Mouse (Mus musculus) liver, adult 2 months (tissue): ENCODE data around the gene Olfr924. TPM values are rescaled to one million over a fixed set of nuclear protein-coding genes. Genes with fewer than 3 reads are reported as not detected.
"Not testable (repeated sequence)": the region's sequence is repeated elsewhere in the genome, so short reads cannot be mapped to it uniquely, and the experiment has no call there.

Experiments used
- DNase-seq: peaks from one replicate; pipeline ENCODE4 v3.0.0-alpha.2; 2011; ENCODE audit warnings: low read depth, low spot score; ENCODE audit errors: extremely low read depth
- H3K27ac ChIP-seq: fragments of 200-500 bp; replicated peaks from 2 replicates; pipeline ENCODE4 v1.5.1; 2012; ENCODE audit warnings: low read depth, mild to moderate bottlenecking, control low read depth, inconsistent platforms, low read length; ENCODE audit not compliant: insufficient read depth
- H3K27me3 ChIP-seq: fragments of 200-500 bp; 2 replicates; pipeline ENCODE4 v1.6.1; 2012; ENCODE audit warnings: mild to moderate bottlenecking, moderate library complexity, low read length, inconsistent platforms; ENCODE audit not compliant: control insufficient read depth, insufficient read depth
- H3K36me3 ChIP-seq: fragments of 200-500 bp; 2 replicates; pipeline ENCODE4 v1.6.1; 2012; ENCODE audit warnings: low read length, inconsistent platforms; ENCODE audit not compliant: control insufficient read depth, insufficient read depth
- H3K4me1 ChIP-seq: fragments of 200-500 bp; 2 replicates; pipeline ENCODE4 v1.6.1; 2011; ENCODE audit warnings: low read length; ENCODE audit not compliant: control insufficient read depth, insufficient read depth
- H3K4me3 ChIP-seq: fragments of 200-500 bp; 2 replicates; pipeline ENCODE4 v1.5.1; 2011; ENCODE audit warnings: low read depth, mild to moderate bottlenecking, control low read depth, low read length, moderate library complexity; ENCODE audit not compliant: insufficient read depth
- H3K79me2 ChIP-seq: fragments of 200-500 bp; 2 replicates; pipeline ENCODE4 v1.6.1; 2012; ENCODE audit warnings: inconsistent platforms, mild to moderate bottlenecking, low read length, moderate library complexity; ENCODE audit not compliant: control insufficient read depth, insufficient read depth
- H3K9ac ChIP-seq: fragments of 200-500 bp; 2 replicates; pipeline ENCODE4 v1.6.1; 2012; ENCODE audit warnings: low read depth, mild to moderate bottlenecking, control low read depth, inconsistent platforms, low read length
- CTCF ChIP-seq: fragments of 200-500 bp; IDR thresholded peaks from 2 replicates; pipeline ENCODE4 v1.5.1; 2011; ENCODE audit warnings: low read depth, low read length, control low read depth
- POLR2A ChIP-seq: fragments of 200-500 bp; IDR thresholded peaks from 2 replicates; pipeline ENCODE4 v1.6.1; 2011; ENCODE audit warnings: low read length, control low read depth; ENCODE audit not compliant: insufficient read depth; ENCODE audit errors: extremely low read depth
- WGBS: fragments of 180-500 bp; shearing (Covaris S2); methylation state at CpG from one replicate; pipeline ENCODE4 v1.1.7; 2018; 5-methylcytosine and 5-hydroxymethylcytosine counted together
- polyA plus RNA-seq: library from polyadenylated mRNA; depleted of rRNA; stranded (reverse); fragments of >200 nt; gene quantifications from 2 replicates; pipeline ENCODE4 v1.2.3, GENCODE M21; 2012; rRNA removed
- total RNA-seq: library from RNA; depleted of rRNA; stranded (reverse); fragments of >200 nt; gene quantifications from 2 replicates; pipeline ENCODE4 v1.2.3, GENCODE M21; 2014; rRNA removed

Gene Olfr924
- total and polyA plus RNA-seq, 2 experiments = not detected

DNA sequence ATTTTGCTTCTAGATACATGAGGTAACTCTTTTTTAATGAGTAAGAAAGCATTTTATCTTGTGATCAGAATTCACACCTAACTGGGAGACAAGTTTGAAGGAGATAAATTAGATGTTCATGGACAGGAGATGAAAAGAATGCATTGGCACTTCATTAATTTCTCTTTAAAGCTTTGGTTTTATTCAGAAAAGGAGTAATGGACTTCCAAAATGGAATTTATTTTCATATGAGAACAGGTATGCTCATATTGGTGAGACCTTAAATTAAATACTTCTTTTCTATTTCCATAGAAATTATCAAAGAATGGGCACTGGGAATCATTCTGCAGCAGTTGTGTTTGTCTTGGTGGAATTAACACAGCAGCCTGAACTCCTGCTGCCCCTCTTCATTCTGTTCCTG, 10.5 kb downstream of the Olfr924 start, which contains the start of gene Olfr26:
Gene Olfr26, plus strand, starts transcription at position 301 of the 400 bp plus-strand sequence.
- H3K4me1 ChIP-seq = no peaks in the 10 kb centered on the region

DNA sequence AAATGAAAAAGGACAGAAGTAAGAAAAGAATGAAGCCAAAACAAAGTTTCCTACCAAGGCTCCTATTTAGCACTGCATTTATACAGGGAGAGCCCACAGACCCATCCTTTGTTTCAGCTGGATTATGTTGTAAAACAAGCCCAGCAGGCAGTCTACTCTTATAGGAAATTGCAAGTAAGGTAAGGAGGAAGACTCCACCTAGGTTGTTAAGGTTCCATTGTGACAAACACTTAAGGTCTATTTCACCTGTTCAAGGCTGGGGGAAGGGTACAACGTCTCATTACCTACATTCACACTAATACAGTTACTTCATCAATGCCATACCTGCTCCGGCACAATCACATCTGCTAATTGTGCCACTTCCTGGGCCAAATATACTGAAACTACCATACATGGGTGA, 30.6 kb downstream of the Olfr924 start:
- not testable (repeated sequence) for H3K4me1 ChIP-seq, H3K9ac ChIP-seq, H3K27ac ChIP-seq, H3K79me2 ChIP-seq, H3K4me3 ChIP-seq, H3K36me3 ChIP-seq, H3K27me3 ChIP-seq, DNase-seq
- 56% methylated on average over 2 of the region's 2 CpGs for WGBS

More for the DNA sequence above, 10.5 kb downstream of the Olfr924 start, which contains the start of gene Olfr26:
- Histone ChIP-seq H3K27me3 (no peaks in the 10 kb centered on the region), H3K27ac (no peak within 1 kb of the TSS), H3K4me3 (no peak within 1 kb of the TSS), H3K9ac (no peak within 1 kb of the TSS), H3K79me2 (no peaks in the 10 kb centered on the region), H3K36me3 (no peaks in the 10 kb centered on the region)
- no peak for TF ChIP-seq POLR2A
- no peak for TF ChIP-seq CTCF
- no peak for DNase-seq

DNA sequence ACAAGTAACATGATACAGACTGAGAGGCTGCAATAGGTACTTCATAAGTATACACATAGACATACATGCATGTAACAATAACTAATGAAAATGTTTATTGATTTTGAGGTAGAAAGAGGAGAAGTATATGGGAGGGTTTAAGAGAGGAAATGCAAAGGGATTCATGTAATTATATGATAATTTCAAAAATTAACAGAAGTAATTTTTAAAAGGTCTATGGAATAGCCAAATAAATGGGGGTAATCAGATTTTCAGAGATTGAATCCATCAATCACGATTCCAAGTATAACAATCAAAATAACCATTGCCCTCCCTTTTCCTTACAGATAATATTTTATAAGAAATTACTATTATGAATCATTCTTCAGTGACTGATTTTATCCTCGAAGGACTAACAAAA, 32.6 kb downstream of the Olfr924 start, which contains the start of gene Olfr926:
Gene Olfr926, plus strand, starts transcription at position 301 of the 400 bp plus-strand sequence.
- H3K27ac ChIP-seq = no peak within 1 kb of the TSS
- 66% methylated on average over 2 of the region's 2 CpGs for WGBS
- DNase-seq = no peak
- TF ChIP-seq CTCF (no peak), POLR2A (no peak)
- H3K9ac ChIP-seq = no peak within 1 kb of the TSS
- no peaks in the 10 kb centered on the region for H3K27me3 ChIP-seq
- H3K36me3 ChIP-seq = no peaks in the 10 kb centered on the region
- no peaks in the 10 kb centered on the region for H3K79me2 ChIP-seq
- no peak within 1 kb of the TSS for H3K4me3 ChIP-seq
- no peaks in the 10 kb centered on the region for H3K4me1 ChIP-seq

Other genes with a start within 250 kb of the Olfr924 start
- not detected in 2 replicates for gene Olfr914, start 239.3 kb upstream of the Olfr924 start, total RNA-seq
- gene Olfr914, start 239.3 kb upstream of the Olfr924 start, polyA plus RNA-seq = not detected in 2 replicates
- not detected in 2 replicates for gene Olfr916, start 184.6 kb upstream of the Olfr924 start, total RNA-seq
- not detected in 2 replicates for gene Olfr916, start 184.6 kb upstream of the Olfr924 start, polyA plus RNA-seq
- gene Olfr917, start 178.6 kb upstream of the Olfr924 start, total RNA-seq = not detected in 2 replicates
- gene Olfr917, start 178.6 kb upstream of the Olfr924 start, polyA plus RNA-seq = not detected in 2 replicates
- not detected in 2 replicates for gene Olfr918, start 169.8 kb upstream of the Olfr924 start, total RNA-seq
- gene Olfr918, start 169.8 kb upstream of the Olfr924 start, polyA plus RNA-seq = not detected in 2 replicates
- gene Olfr919, start 140.8 kb upstream of the Olfr924 start, total RNA-seq = not detected in 2 replicates
- gene Olfr919, start 140.8 kb upstream of the Olfr924 start, polyA plus RNA-seq = not detected in 2 replicates
- gene Vwa5a, start 126.2 kb upstream of the Olfr924 start, total RNA-seq = 20.2 and 22.9 TPM in 2 replicates
- gene Vwa5a, start 126.2 kb upstream of the Olfr924 start, polyA plus RNA-seq = 6.8 and 8.3 TPM in 2 replicates
- 0.07 and 0.09 TPM in 2 replicates for gene Olfr920, start 92.2 kb upstream of the Olfr924 start, total RNA-seq
- gene Olfr920, start 92.2 kb upstream of the Olfr924 start, polyA plus RNA-seq = 0.01 TPM in 2 replicates
- gene Olfr921, start 71.4 kb upstream of the Olfr924 start, total RNA-seq = not detected in 2 replicates
- gene Olfr921, start 71.4 kb upstream of the Olfr924 start, polyA plus RNA-seq = not detected in 2 replicates
- gene Olfr922, start 29.8 kb upstream of the Olfr924 start, total RNA-seq = not detected in 2 replicates
- gene Olfr922, start 29.8 kb upstream of the Olfr924 start, polyA plus RNA-seq = not detected in 2 replicates
- gene Olfr923, start 17.9 kb upstream of the Olfr924 start, total RNA-seq = not detected in 2 replicates
- gene Olfr923, start 17.9 kb upstream of the Olfr924 start, polyA plus RNA-seq = not detected in 2 replicates
- gene Olfr26, start 10.6 kb downstream of the Olfr924 start, total RNA-seq = not detected in 2 replicates
- not detected in 2 replicates for gene Olfr26, start 10.6 kb downstream of the Olfr924 start, polyA plus RNA-seq
- gene Olfr926, start 32.7 kb downstream of the Olfr924 start, total RNA-seq = not detected in 2 replicates
- gene Olfr926, start 32.7 kb downstream of the Olfr924 start, polyA plus RNA-seq = not detected in 2 replicates
- not detected in 2 replicates for gene Olfr930, start 85.4 kb downstream of the Olfr924 start, total RNA-seq
- not detected in 2 replicates for gene Olfr930, start 85.4 kb downstream of the Olfr924 start, polyA plus RNA-seq
- gene Olfr933, start 127.9 kb downstream of the Olfr924 start, total RNA-seq = not detected in 2 replicates
- not detected in 2 replicates for gene Olfr933, start 127.9 kb downstream of the Olfr924 start, polyA plus RNA-seq
- not detected in 2 replicates for gene Olfr934, start 143.9 kb downstream of the Olfr924 start, total RNA-seq
- not detected in 2 replicates for gene Olfr934, start 143.9 kb downstream of the Olfr924 start, polyA plus RNA-seq
- gene Olfr935, start 155.2 kb downstream of the Olfr924 start, total RNA-seq = not detected in 2 replicates
- gene Olfr935, start 155.2 kb downstream of the Olfr924 start, polyA plus RNA-seq = not detected in 2 replicates
- gene Olfr146, start 178.9 kb downstream of the Olfr924 start, total RNA-seq = not detected in 2 replicates
- not detected in 2 replicates for gene Olfr146, start 178.9 kb downstream of the Olfr924 start, polyA plus RNA-seq
- gene Olfr937, start 220.5 kb downstream of the Olfr924 start, total RNA-seq = not detected in 2 replicates
- gene Olfr937, start 220.5 kb downstream of the Olfr924 start, polyA plus RNA-seq = not detected in 2 replicates
- gene Olfr938, start 234.4 kb downstream of the Olfr924 start, total RNA-seq = not detected in 2 replicates
- not detected in 2 replicates for gene Olfr938, start 234.4 kb downstream of the Olfr924 start, polyA plus RNA-seq